Mouse (Mus musculus): ENCODE data around the gene Ubtfl1.
"Not testable (repeated sequence)": the region's sequence is repeated elsewhere in the genome, so short reads cannot be mapped to it uniquely, and the experiment has no call there.

Gene Ubtfl1

DNA sequence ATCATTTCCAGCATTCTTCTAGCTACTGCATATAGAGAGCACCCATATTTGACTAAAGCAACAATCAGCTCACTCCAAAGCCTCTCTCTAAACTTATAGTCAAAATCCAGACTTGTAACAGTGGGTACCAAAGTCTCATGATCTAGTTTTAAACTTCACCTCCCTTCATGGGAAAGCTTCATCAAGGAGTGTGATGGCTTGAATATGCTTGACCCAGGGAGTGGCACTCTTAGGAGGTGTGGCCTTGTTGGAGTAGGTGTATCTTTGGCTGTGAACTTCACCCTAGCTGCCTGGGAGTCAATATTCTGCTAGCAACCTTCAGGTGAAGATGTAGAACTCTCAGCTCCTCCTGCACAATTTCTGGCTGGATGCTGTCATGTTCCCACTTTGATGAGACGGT lies at the start of gene Ubtfl1:
TSS of gene Ubtfl1 (plus strand) at position 301 of the 400 bp plus-strand sequence.
- in situ Hi-C loops (cut with MboI; ENCODE audit: low sequenced_read_pairs), result no loop called here

DNA sequence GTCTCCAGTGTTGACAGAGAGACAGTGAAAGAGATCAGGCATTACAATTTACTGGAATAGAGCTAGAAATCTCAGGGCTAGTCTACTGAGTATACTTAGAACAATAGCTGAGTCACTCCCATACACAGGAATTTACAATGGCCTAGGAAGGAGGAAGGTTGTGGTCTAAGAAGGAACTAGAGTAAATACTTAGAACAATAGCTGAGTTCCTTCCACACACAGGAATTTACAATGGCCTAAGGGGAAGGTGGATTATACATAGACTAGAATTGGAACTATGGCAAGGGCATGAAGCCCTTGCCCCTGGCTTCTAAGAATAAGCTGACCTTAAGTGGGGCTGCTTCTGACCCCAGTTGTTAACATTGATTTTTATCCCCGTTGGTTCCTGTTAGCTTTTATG lies 31.2 kb upstream of the Ubtfl1 start:
- in situ Hi-C loops (cut with MboI; ENCODE audit: low sequenced_read_pairs), result not testable (repeated sequence)

DNA sequence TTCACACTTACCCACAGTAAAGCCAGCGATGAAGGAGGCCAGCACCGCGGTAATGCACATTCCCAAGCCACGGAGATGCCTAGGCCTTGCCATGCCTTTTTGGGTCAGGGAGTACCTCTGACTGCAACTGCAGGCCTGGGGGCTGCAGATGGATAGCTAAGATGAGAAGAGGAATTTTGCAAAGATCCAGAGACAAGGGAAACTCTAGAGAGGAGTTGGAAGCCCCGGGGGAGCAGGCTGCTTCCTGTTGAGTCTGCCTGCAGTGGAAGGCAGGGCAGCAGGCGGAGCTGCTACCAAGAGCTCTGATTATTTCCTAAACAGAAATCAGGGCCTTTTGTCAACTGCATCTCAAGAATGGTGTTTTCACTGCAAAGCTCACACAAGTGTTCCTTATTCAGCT lies 18.4 kb upstream of the Ubtfl1 start:
- in situ Hi-C loops (cut with MboI; ENCODE audit: low sequenced_read_pairs), result no loop called here

DNA sequence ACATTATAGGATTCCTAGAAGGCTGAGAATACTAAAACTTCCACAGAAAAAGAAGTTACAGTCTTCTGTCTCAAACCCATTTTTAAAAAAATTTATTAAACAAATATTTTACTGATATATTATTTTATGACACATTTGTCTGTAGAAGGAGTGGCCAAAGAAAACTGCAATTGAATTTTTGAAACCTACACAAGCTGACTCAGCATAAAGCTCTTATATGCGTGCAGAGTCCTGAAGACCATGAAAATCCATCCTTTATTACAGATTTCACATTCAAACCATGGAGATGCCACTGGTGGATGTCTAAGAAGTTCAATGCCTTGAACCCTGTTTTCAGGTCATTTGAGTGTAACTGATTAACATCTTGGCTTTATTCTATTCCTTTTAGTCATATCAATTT lies 4.6 kb upstream of the Ubtfl1 start:
- in situ Hi-C loops (cut with MboI; ENCODE audit: low sequenced_read_pairs), result no loop called here

DNA sequence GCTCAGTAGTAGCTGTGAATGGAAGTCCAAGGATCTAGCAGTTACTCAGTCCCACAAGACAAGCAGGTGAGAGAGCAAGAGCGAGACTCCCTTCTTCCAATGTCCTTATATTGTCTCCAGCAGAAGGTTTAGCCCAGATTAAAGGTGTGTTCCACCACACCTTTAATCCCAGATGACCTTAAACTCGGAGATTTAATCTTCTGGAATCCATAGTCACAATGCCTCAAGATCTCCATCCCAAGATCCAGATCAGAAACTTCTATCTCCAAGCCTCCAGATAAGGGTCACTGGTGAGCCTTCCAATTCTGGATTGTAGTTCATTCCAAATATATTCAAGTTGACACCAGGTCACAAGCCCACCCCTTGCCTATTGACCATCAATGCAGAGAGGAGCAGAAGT lies 1.3 kb upstream of the Ubtfl1 start, which contains the start of gene Naalad2:
TSS of gene Naalad2 (minus strand) at position 101 of the 400 bp plus-strand sequence.
- in situ Hi-C loops (cut with MboI; ENCODE audit: low sequenced_read_pairs), result not testable (repeated sequence)

DNA sequence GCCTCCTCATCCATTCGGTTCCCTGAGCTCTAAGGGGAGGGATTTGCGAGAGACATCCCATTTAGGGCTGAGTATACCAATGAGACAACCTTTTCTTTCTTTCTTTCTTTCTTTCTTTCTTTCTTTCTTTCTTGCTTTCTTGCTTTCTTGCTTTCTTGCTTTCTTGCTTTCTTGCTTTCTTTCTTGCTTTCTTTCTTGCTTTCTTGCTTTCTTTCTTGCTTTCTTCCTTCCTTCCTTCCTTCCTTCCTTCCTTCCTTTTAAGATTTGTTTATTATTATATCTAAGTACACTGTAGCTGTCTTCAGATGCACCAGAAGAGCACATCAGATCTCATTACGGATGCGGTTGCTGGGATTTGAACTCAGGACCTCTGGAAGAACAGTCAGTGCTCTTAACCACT lies 8.2 kb downstream of the Ubtfl1 start:
- in situ Hi-C loops (cut with MboI; ENCODE audit: low sequenced_read_pairs), result not testable (repeated sequence)

DNA sequence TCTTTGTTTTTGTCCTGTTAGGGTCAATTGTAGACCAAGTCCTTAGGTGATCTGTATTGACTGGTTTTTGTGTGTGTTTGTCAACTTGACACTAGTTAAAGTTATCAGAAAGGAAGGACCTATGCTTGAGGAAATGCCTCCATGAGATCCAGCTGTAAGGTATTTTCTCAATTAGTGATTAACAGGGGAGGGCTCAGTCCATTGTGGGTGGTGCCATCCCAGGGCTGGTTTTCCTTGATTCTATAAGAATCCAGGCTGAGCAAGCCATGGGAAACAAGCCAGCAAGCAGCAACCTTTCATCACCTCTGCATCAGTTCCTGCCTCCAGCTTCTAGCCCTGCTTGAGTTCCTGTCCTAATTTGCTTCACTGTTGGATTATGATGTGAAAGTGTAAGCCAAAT lies 26.1 kb downstream of the Ubtfl1 start, which contains the start of gene Mbd3l2:
TSS of gene Mbd3l2 (plus strand) at position 301 of the 400 bp plus-strand sequence.
- in situ Hi-C loops (cut with MboI; ENCODE audit: low sequenced_read_pairs), result no loop called here

DNA sequence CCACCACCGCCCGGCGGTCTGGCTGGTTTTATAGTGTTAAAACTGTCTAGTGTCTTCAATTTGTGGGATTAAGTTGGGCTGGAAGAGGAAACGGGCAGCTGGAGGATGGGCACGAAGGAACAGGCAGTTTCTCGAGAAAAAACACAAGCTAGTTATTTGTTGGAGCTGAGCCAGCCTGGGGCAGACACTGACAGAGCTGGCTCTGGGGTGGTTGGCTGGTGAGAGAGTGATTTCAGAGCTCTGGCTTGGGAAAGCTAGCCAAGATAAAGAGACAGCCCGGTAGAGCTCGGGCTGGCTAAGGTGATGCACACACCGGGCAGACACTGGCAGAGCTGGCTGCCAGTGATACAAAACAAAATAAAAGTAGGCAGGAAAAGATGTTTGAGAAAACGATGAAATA lies 27.5 kb downstream of the Ubtfl1 start:
- in situ Hi-C loops (cut with MboI; ENCODE audit: low sequenced_read_pairs), result no loop called here

DNA sequence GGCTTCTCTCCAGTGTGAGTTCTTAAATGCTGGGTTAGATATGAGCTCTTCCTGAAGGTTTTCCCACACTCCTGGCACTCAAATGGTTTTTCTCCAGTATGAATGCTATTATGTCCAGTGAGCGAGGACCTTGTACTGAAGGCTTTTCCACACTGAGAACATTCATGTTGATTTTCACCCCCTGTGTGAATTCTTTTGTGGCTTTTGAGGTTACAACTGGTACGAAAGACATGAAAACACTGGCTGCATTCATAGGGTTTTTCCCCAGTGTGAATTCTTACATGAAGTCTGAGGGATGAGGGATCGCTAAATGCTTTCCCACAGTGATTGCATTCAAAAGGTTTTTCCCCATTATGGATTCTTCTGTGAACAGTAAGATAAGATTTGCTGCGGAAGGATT lies 52.3 kb downstream of the Ubtfl1 start:
- in situ Hi-C loops (cut with MboI; ENCODE audit: low sequenced_read_pairs), result no loop called here

All from CH12F3 (cell line).